Mouse (Mus musculus) liver, adult 2 months (tissue): Measurements from ENCODE around the gene Sorcs3.

ENCODE experiments used
- CTCF ChIP-seq: fragments of 200-500 bp; IDR thresholded peaks from 2 replicates; pipeline ENCODE4 v1.5.1; 2011; ENCODE audit warnings: low read depth, low read length, control low read depth
- POLR2A ChIP-seq: fragments of 200-500 bp; IDR thresholded peaks from 2 replicates; pipeline ENCODE4 v1.6.1; 2011; ENCODE audit warnings: low read length, control low read depth; ENCODE audit not compliant: insufficient read depth; ENCODE audit errors: extremely low read depth

DNA sequence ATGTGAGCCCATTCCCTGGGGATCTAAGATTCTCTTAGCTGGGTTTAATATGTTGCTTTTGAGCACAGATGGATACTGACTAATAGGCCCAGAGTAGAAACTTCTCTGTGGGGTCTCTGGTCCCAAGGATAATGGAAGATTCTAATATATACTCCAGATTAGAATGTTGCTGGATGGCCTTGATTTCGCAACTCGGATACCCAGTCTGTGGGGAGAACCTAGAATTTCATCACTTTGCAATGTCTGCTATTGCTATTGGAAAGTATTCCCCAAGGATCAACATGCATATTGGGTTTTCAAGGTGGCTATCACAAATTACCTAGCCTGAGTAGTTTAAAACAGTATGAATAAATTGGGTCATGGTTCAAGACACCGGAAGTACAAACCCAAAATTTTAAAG, 609.2 kb downstream of the Sorcs3 start:
- no peak for TF ChIP-seq POLR2A
- TF ChIP-seq CTCF: no peak
